Mouse (Mus musculus): ENCODE results near the gene Nlgn2. TPM values are rescaled to one million over a fixed set of nuclear protein-coding genes. Genes with fewer than 3 reads are reported as not detected.

Nlgn2 gene
- total and polyA plus RNA-seq, 2 experiments from 2014 or later, result 23.5 to 137 TPM

DNA sequence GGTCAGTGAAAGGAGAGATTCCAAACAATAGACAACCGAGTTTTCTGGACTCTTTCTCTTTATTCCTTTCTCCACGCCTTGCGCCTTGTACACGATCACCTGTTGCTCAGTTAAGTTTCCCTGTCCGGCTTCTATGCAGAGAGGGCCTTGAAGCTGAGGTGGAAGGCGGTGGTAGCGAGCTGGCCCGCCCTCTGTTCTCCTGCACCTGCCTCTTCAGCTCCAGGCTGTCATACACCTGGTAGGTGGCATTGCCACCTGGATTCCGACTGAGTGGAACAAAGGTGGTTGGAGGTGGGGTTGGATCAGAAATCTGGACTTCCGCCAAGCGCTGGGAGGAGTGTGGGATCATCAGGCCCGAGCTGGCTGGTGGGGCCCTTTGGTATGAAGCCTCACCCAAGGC lies 21.1 kb downstream of the Nlgn2 start:
- DNase-seq (ENCODE audit: low spot score) (no peak), ATAC-seq (ENCODE audit: low FRiP score) (no peak)
- H3K4me1 ChIP-seq (ENCODE audit: insufficient read depth, low read length), result no peaks in the 10 kb centered on the region
- H3K36me3 ChIP-seq (ENCODE audit: insufficient read depth, low read length), result no peaks in the 10 kb centered on the region
- no peak for TF ChIP-seq CTCF (IDR thresholded peaks at IDR 0.05)
- no peak overlapping the region for H3K4me2 ChIP-seq (ENCODE audit: low read depth, low read length, poor library complexity, severe bottlenecking)
- H3K9me3 ChIP-seq (ENCODE audit: low read length), result no peaks in the 10 kb centered on the region
- 95% methylated on average over 12 of the region's 12 CpGs for WGBS
- no peak overlapping the region for H3K9ac ChIP-seq (replicated peaks; ENCODE audit: low read length, poor library complexity, severe bottlenecking)
- no peak overlapping the region for H3K27ac ChIP-seq (ENCODE audit: low read depth, low read length)
- no peaks in the 10 kb centered on the region for H3K27me3 ChIP-seq (ENCODE audit: insufficient read depth, low read length)
- H3K4me3 ChIP-seq (ENCODE audit: low read depth, low read length), result no peak overlapping the region

DNA sequence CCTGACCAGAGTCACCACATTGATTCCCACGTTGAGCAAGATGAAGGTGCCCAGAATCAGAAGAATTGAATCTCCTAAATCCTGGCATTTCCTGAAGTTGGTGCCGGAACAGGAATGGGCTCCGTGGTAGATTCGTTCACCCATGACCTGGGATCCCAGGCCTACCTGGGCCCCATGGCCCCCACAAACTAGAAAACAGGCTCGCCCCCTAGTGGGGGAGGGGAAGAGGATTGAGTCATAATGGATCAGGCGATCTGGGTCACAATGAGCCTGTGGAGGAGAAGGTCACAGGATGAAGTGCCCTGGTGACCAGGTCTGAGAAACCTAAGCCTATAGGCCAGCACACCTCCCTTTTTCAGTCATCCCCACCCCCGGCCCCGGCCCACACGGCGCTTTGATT lies 22.4 kb downstream of the Nlgn2 start, which contains the start of gene Gm39566:
Gene Gm39566 (minus strand): TSS at position 144 of the 400 bp plus-strand sequence.
- no peak for DNase-seq (ENCODE audit: low spot score)
- Histone ChIP-seq H3K27ac (ENCODE audit: low read depth, low read length) (no peak within 1 kb of the TSS), H3K4me2 (ENCODE audit: low read depth, low read length, poor library complexity, severe bottlenecking) (no peak within 1 kb of the TSS), H3K36me3 (ENCODE audit: insufficient read depth, low read length) (no peaks in the 10 kb centered on the region), H3K4me3 (ENCODE audit: low read depth, low read length) (no peak within 1 kb of the TSS), H3K9ac (replicated peaks; ENCODE audit: low read length, poor library complexity, severe bottlenecking) (no peak within 1 kb of the TSS), H3K27me3 (ENCODE audit: insufficient read depth, low read length) (no peaks in the 10 kb centered on the region), H3K9me3 (ENCODE audit: low read length) (no peaks in the 10 kb centered on the region), H3K4me1 (ENCODE audit: insufficient read depth, low read length) (no peaks in the 10 kb centered on the region)
- ATAC-seq (ENCODE audit: low FRiP score), result no peak
- TF ChIP-seq CTCF (IDR thresholded peaks at IDR 0.05), result no peak
- 65% methylated on average over 10 of the region's 10 CpGs for WGBS

DNA sequence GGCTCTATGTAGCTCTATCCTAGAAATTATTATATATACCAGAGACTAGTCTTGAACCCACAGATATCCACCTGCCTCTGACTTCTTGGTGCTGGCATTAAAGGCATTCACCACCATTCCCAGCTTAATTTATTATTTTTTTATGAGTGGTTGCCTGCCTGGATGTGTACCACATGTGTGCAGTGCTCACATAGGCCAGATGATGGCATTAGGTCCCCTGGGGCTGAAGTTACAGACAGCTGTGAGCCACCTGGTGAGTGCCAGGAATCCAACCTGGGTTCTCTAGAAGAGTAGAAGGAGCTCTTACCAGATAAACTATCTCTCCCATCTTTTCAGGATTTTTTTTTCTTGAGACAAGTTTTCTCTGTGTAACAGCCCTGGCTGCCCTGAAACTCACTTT lies 27.3 kb downstream of the Nlgn2 start:
- no peaks in the 10 kb centered on the region for H3K36me3 ChIP-seq (ENCODE audit: insufficient read depth, low read length)
- H3K4me1 ChIP-seq (ENCODE audit: insufficient read depth, low read length), result no peaks in the 10 kb centered on the region
- no peak overlapping the region for H3K4me3 ChIP-seq (ENCODE audit: low read depth, low read length)
- no peak overlapping the region for H3K4me2 ChIP-seq (ENCODE audit: low read depth, low read length, poor library complexity, severe bottlenecking)
- no peak overlapping the region for H3K27ac ChIP-seq (ENCODE audit: low read depth, low read length)
- H3K9ac ChIP-seq (replicated peaks; ENCODE audit: low read length, poor library complexity, severe bottlenecking), result no peak overlapping the region
- no peaks in the 10 kb centered on the region for H3K9me3 ChIP-seq (ENCODE audit: low read length)
- DNase-seq (ENCODE audit: low spot score) (no peak), ATAC-seq (ENCODE audit: low FRiP score) (no peak)
- 0 out of 2 replicates have a peak, but pooled peaks cover 2% of the 10 kb centered on the region for H3K27me3 ChIP-seq (ENCODE audit: insufficient read depth, low read length)
- no peak for TF ChIP-seq CTCF (IDR thresholded peaks at IDR 0.05)

DNA sequence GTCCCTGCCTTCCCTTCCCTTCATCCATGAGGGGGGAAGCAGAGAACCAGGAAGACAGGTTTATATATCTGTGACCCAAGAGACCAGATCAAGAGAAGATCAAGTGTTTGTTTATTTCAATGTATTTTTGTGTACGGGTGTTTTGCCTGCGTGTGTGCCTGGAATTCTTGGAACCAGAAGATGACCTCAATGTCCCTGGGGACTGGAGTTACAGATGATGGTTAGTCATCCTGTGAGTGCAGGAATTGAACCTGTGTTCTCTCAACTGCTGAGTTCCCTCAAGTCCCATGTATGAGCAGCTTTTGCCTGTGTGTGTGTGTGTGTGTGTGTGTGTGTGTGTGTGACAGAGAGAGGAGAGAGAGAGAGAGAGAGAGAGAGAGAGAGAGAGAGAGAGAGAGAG lies 29.9 kb downstream of the Nlgn2 start:
- Histone ChIP-seq H3K4me2 (ENCODE audit: low read depth, low read length, poor library complexity, severe bottlenecking) (no peak overlapping the region), H3K27me3 (ENCODE audit: insufficient read depth, low read length) (0 out of 2 replicates have a peak, but pooled peaks cover 4% of the 10 kb centered on the region), H3K4me1 (ENCODE audit: insufficient read depth, low read length) (0 out of 2 replicates have a peak, but pooled peaks cover 3% of the 10 kb centered on the region), H3K9ac (replicated peaks; ENCODE audit: low read length, poor library complexity, severe bottlenecking) (no peak overlapping the region), H3K27ac (ENCODE audit: low read depth, low read length) (no peak overlapping the region), H3K36me3 (ENCODE audit: insufficient read depth, low read length) (no peaks in the 10 kb centered on the region), H3K4me3 (ENCODE audit: low read depth, low read length) (no peak overlapping the region), H3K9me3 (ENCODE audit: low read length) (no peaks in the 10 kb centered on the region)
- no peak for ATAC-seq (ENCODE audit: low FRiP score)
- no peak for TF ChIP-seq CTCF (IDR thresholded peaks at IDR 0.05)
- no peak for DNase-seq (ENCODE audit: low spot score)
- 80% methylated on average over 2 of the region's 2 CpGs for WGBS

DNA sequence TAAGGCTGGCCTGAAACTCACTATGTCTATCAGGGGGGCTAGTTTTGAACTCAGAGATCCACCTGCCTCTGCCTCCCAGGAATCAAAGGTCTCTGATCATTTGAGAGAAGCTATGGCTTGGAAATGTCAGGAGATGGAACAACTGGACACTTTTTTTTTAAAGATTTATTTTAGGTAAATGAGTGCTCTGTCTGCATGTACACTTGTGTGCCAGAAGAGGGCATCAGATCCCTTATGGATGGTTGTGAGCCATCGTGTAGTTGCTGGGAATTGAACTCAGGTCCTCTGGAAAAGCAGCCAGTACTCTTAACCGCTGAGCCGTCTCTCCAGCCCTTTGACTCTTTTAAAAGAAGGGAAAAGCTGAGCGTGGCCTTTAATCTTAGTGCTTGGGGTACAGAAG lies 31.2 kb downstream of the Nlgn2 start:
- no peak overlapping the region for H3K4me3 ChIP-seq (ENCODE audit: low read depth, low read length)
- H3K4me1 ChIP-seq (ENCODE audit: insufficient read depth, low read length), result 0 out of 2 replicates have a peak, but pooled peaks cover 3% of the 10 kb centered on the region
- DNase-seq (ENCODE audit: low spot score) (no peak), ATAC-seq (ENCODE audit: low FRiP score) (no peak)
- H3K9ac ChIP-seq (replicated peaks; ENCODE audit: low read length, poor library complexity, severe bottlenecking), result no peak overlapping the region
- no peak overlapping the region for H3K4me2 ChIP-seq (ENCODE audit: low read depth, low read length, poor library complexity, severe bottlenecking)
- H3K9me3 ChIP-seq (ENCODE audit: low read length), result no peaks in the 10 kb centered on the region
- TF ChIP-seq CTCF (IDR thresholded peaks at IDR 0.05), result peak; percentile 24; the same call in 1 of the 2 replicates
- 0 out of 2 replicates have a peak, but pooled peaks cover 4% of the 10 kb centered on the region for H3K27me3 ChIP-seq (ENCODE audit: insufficient read depth, low read length)
- no peak overlapping the region for H3K27ac ChIP-seq (ENCODE audit: low read depth, low read length)
- 85% methylated on average over 4 of the region's 4 CpGs for WGBS
- H3K36me3 ChIP-seq (ENCODE audit: insufficient read depth, low read length), result no peaks in the 10 kb centered on the region

DNA sequence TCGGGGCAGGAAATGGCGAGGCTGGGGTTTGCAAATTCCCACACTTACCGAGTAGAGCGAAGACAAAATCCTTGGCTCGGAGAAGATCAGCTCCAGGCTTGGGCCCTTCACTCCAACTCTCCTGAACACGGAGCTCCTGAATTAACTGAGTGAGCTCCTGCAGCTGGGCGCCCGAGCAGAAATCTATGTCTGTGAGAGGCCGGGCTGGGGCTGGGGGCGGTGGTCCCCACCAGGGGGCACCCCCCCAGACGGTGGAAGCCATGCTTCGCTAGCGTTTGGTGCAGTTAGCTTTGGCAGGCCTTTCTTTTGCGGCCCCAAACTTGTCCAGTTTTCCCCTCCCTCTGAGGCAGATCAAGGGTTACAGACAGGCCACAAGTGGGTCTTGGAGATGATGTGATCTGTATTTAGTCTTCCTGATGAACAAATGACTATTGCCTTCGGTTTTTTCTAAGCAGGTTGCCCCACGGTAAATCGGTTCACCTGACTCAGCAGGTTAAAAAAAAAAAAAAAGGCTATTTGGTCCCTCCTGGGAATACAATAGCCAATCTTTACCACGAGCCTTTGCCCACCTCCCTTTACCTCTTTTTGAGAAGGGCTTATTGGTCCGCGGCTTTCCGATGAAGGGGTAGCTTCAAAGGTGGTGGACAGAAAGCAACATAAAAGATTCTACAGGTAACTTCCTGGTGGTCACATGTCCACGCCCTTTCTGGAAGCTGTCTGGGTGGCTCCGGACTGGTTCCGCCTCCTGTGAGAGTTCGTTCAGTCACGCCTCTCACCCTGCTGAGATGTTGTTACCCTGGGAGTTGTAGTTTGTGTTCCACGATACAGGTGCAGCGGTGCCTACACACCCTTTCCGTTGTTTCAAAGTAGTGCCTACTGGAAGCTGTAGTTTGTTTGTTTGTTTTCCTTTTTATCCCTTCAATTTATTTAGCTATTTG lies 32.3 kb downstream of the Nlgn2 start, which contains the start of gene Tmem102:
Gene Tmem102 (minus strand): TSS at position 653 of the 938 bp plus-strand sequence.
- Histone ChIP-seq H3K4me1 (ENCODE audit: insufficient read depth, low read length) (0 out of 2 replicates have a peak, but pooled peaks cover 3% of the 10 kb centered on the region), H3K4me3 (ENCODE audit: low read depth, low read length) (no peak within 1 kb of the TSS), H3K36me3 (ENCODE audit: insufficient read depth, low read length) (no peaks in the 10 kb centered on the region), H3K27ac (ENCODE audit: low read depth, low read length) (no peak within 1 kb of the TSS), H3K27me3 (ENCODE audit: insufficient read depth, low read length) (0 out of 2 replicates have a peak, but pooled peaks cover 4% of the 10 kb centered on the region), H3K9me3 (ENCODE audit: low read length) (no peaks in the 10 kb centered on the region), H3K9ac (replicated peaks; ENCODE audit: low read length, poor library complexity, severe bottlenecking) (no peak within 1 kb of the TSS), H3K4me2 (ENCODE audit: low read depth, low read length, poor library complexity, severe bottlenecking) (peak within 1 kb of the TSS; percentile 96)
- WGBS, result 12% methylated on average over 29 of the region's 29 CpGs
- DNase-seq (ENCODE audit: low spot score) (no peak), ATAC-seq (ENCODE audit: low FRiP score) (no peak)
- TF ChIP-seq CTCF (IDR thresholded peaks at IDR 0.05), result no peak

All from midbrain, postnatal 0 days (tissue).